Mouse (Mus musculus): Measurements from ENCODE around the gene Cldn22.

- TF ChIP-seq CTCF (IDR thresholded peaks at IDR 0.05; ENCODE audit: borderline replicate concordance, insufficient read depth, low read length) (no peak), POLR2A (IDR thresholded peaks at IDR 0.05; ENCODE audit: low read depth, low read length) (no peak)
Measured at GRCm38 (mm10) chr8:47820914-47821772, 3.1 kb upstream of the Cldn22 start.
